Mouse (Mus musculus): ENCODE data around the gene Gm10197.

DNA sequence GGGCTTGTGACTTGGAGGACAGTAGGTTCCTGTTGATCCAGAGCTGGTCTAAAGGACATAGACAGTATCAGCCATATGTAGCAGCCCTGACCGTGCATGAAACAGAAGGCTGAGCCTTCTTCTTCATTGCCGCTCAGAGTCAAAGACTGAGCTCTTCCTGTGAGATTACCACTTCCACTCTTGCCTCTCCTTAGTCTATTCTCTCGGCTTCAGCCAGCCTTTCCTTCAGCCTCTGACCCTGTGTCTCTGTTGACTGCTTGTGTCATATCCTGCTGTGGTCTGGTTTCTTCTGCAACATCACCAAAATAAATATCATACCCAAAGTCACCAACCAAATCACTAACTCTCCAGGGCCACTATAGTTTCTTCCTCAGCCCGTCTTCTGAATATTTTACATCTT, 27.6 kb upstream of the Gm10197 start:
- TF ChIP-seq CTCF (IDR thresholded peaks at IDR 0.05; ENCODE audit: low read depth, low read length) (no peak), POLR2A (IDR thresholded peaks at IDR 0.05; ENCODE audit: borderline replicate concordance, low read depth, low read length) (no peak)

Data from bone marrow macrophage, adult 2 months (primary cell).